Mouse (Mus musculus) 3134 (cell line): ENCODE data around the gene Hoxd3.

ENCODE experiments used
- DNase-seq: peaks from one replicate; pipeline ENCODE4 v3.0.0-alpha.2; 2011; ENCODE audit warnings: low spot score; ENCODE audit not compliant: insufficient read length; ENCODE audit errors: extremely low read depth

Gene Hoxd3

GRCm38 (mm10) chr2:74691995-74692807 is 19.5 kb upstream of the Hoxd3 start:
- DNase-seq = no peak

GRCm38 (mm10) chr2:74692808-74693431 is 18.8 kb upstream of the Hoxd3 start:
- no peak for DNase-seq

GRCm38 (mm10) chr2:74693432-74693827 is 18.3 kb upstream of the Hoxd3 start:
- DNase-seq = no peak

- DNase-seq = no peak
Measured at GRCm38 (mm10) chr2:74694066-74694465, 17.7 kb upstream of the Hoxd3 start.

GRCm38 (mm10) chr2:74695383-74695782 is 16.3 kb upstream of the Hoxd3 start:
- DNase-seq = no peak

- no peak for DNase-seq
Measured at GRCm38 (mm10) chr2:74695813-74696430, 15.8 kb upstream of the Hoxd3 start.

- no peak for DNase-seq
Measured at GRCm38 (mm10) chr2:74696442-74697335, 15.0 kb upstream of the Hoxd3 start.

GRCm38 (mm10) chr2:74697567-74698121 is 14.1 kb upstream of the Hoxd3 start, which contains the start of gene Hoxd9:
Gene Hoxd9 (plus strand): TSS chr2:74697727.
- no peak for DNase-seq

GRCm38 (mm10) chr2:74698201-74699052 is 13.3 kb upstream of the Hoxd3 start:
- DNase-seq = no peak

- no peak for DNase-seq
Measured at GRCm38 (mm10) chr2:74699053-74699430, 12.7 kb upstream of the Hoxd3 start.

- no peak for DNase-seq
Measured at GRCm38 (mm10) chr2:74699664-74700545, 11.8 kb upstream of the Hoxd3 start.

GRCm38 (mm10) chr2:74700546-74701112 is 11.1 kb upstream of the Hoxd3 start:
- DNase-seq = no peak

- DNase-seq = no peak
Measured at GRCm38 (mm10) chr2:74701949-74702819, 9.5 kb upstream of the Hoxd3 start.

- no peak for DNase-seq
Measured at GRCm38 (mm10) chr2:74702820-74703219, 8.9 kb upstream of the Hoxd3 start.

- no peak for DNase-seq
Measured at GRCm38 (mm10) chr2:74703317-74703716, 8.4 kb upstream of the Hoxd3 start.

GRCm38 (mm10) chr2:74703720-74704392 is 7.9 kb upstream of the Hoxd3 start:
- no peak for DNase-seq
